Mouse (Mus musculus) left cerebral cortex, postnatal 36 days (tissue): Measurements from ENCODE around the gene Rcc1l. TPM values are rescaled to one million over a fixed set of nuclear protein-coding genes. Genes with fewer than 3 reads are reported as not detected.

ENCODE experiments used
- DNase-seq, 2 experiments: peaks; one replicate each; pipeline ENCODE4 v3.0.0; 2021 to 2022; ENCODE audit warnings: low spot score in 2 of 2, mixed read lengths in 1 of 2
- intact Hi-C: fragments of 180-260 bp; cut with DNase I; formaldehyde crosslinking; loops from one replicate; pipeline ENCODE4 v1.15.1; 2025
- total RNA-seq, 2 experiments: library from RNA; stranded (reverse); gene quantifications; 2 replicates each; pipeline ENCODE4 v1.2.3; 2021

The Rcc1l gene
- 10 to 100 TPM; 15.2 to 16.5 TPM for total RNA-seq

- intact Hi-C loops, result no loop called here
These were observed at the start of gene Rcc1l for GRCm38 (mm10) chr5:134176169-134176881. Gene Rcc1l, minus strand, starts transcription at chr5:134176774.

DNA sequence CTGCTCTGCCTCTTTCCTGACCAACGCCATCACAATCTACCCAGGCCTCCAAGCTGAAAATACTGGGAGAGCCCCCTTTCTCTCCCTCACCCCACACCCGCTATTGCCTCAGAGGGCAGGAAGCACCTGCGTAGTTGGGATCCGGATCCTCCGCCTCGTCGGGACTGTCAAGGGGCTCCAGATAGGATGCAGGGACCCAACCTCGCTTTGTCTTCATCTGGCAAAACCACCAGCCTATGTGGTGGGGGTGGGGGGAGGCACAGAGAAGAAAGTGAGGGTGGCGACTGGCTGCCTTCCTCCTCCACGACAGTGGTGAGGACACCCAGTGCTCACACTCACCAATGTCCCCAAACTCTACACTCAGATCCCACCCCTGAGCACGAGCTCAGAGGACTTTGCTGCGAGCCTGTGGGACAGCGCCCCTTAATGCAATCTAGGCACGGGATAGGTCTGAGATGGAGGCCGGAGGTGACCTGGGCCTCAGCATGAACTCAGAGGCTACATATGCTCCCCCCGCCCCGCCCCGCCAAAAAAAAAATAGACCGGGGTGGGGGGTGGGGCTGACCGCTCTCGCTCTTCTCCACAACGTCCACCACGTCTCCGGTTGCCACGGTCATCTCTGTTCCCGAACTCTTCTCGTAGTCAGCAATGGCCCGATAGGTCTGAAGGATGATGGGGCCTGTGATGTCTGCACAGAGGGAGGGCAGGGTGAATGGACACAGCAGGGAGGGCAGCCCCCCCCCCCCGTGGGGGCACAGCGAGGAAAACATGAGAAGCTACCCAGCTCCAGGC lies 48.7 kb upstream of the Rcc1l start:
- no peak for DNase-seq
- intact Hi-C loops, result no loop called here

More at GRCm38 (mm10) chr5:134176169-134176881, at the start of gene Rcc1l:
- DNase-seq, result peak; percentile 83 to 86

- intact Hi-C loops, result no loop called here
- no peak for DNase-seq
These were observed 45.2 kb upstream of the Rcc1l start for GRCm38 (mm10) chr5:134221708-134222150.

GRCm38 (mm10) chr5:134221278-134221677 lies 44.7 kb upstream of the Rcc1l start:
- intact Hi-C loops, result no loop called here
- DNase-seq, result no peak

DNA sequence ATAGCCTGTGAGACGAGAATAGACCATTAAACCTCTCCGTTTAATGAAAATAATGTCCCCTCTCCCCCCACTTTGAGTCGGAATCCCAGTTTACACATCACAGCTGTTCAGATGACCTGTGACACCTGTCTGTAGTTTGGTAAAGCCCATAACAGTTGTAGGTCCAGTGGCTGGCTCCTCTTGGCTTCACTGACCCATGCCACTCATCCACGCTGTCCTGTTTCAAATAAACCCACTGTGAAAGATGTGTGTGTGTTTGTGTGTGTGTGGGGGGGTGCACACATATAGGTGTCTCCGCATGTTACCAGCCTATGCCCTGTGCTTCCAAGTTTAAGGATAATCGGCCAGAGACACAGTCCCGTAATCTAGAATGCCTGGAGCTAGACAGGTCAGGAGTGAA lies 41.3 kb upstream of the Rcc1l start:
- intact Hi-C loops, result no loop called here
- DNase-seq, result no peak

DNA sequence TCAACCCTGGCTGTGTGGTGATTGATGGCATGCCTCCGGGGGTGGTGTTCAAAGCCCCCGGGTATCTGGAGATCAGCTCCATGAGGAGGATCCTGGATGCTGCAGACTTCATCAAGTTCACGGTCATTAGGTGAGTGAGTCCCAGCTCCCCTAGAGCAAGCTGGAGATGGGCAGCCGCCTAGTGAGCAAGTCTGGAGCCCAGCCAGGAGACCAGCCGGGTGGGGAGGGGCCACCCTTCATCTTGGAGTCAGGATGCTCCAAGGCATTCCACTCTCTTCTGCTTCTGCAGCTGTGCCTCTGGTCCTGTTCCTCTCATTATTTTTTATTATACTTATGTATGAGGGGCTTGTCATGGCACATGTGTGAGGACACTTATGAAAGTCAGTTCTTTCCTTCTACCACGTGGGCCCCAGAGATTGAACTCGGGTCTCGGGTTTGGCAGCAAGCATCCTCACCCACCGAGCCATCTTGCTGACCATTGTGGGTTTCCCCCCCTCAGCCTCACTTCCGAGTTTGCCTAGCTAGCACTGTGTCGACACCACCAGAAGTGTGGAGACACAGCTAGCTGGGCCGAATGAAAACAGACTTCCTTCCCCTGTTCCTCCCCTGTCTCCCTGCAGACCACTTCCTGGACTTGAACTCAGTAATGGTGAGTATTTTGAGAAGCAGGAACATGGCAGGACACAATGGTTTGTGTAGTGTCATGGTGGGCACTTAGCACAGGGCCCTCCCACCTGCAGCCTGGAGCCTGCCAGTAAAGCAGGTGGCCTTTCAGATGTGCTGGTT lies 37.6 kb upstream of the Rcc1l start:
- no peak for DNase-seq
- intact Hi-C loops, result no loop called here

- intact Hi-C loops, result no loop called here
- no peak for DNase-seq
These were observed 33.5 kb upstream of the Rcc1l start for GRCm38 (mm10) chr5:134209931-134210554.

GRCm38 (mm10) chr5:134206721-134207120 lies 30.1 kb upstream of the Rcc1l start:
- no peak for DNase-seq
- intact Hi-C loops, result no loop called here

DNA sequence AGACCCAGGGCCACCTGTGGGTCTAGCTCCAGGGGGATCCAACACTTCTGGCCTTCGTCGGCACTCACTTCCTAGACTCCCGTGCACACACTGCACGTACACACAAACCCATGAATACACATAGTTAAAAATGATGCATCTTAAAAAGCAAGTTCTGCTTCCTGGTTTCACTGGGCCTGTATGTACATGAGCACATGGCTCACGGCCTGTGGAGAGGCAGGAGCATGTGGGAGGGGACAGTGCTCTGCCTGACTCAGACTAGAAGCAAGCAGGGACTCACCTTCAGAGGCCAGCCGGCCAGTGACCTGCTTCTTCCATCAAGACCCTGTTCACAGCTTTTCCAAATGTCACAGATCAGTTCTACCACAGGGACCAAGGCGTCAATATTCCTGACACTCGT lies 17.1 kb upstream of the Rcc1l start:
- intact Hi-C loops, result no loop called here
- DNase-seq, result no peak

- no peak for DNase-seq
- intact Hi-C loops, result no loop called here
These were observed 12.0 kb upstream of the Rcc1l start for GRCm38 (mm10) chr5:134188571-134188970.

DNA sequence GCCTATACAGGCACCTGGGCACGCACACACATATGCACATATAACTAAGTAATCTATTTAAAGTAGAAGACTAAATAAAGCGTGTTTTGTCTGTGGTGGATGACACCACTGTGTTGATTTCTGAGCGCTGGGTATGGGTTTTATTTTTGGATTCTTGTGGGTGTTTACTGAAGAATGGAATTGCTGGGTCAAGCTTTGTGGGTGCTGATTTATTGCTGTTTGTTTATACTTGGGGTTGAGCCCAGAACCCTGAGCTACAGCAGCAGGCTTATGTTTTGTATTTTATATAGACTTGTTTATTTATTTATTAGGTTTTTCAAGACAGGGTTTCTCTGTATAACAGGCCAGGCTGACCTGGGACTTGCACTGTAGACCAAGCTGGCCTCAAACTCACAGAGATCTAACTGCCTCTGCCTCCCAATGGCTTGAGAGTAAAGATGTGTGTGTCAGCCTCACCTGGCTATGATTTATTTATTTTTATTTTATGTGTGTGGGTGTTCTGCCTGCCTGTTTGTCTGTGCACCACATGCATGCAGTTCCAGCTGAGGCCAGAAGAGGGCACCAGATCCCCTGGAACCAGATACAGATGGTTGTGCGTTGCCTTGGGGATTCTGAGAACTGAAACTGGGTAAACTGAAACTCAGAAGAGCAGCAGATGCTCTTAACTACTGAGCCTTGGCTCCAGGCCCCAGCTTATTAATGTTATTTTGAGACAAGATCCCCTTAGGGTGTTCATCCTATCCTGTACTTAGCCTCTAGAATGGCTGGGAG lies 10.6 kb upstream of the Rcc1l start:
- intact Hi-C loops, result no loop called here
- DNase-seq, result peak; percentile 18 to 33

GRCm38 (mm10) chr5:134186059-134186458 lies 9.5 kb upstream of the Rcc1l start:
- no peak for DNase-seq
- intact Hi-C loops, result no loop called here

DNA sequence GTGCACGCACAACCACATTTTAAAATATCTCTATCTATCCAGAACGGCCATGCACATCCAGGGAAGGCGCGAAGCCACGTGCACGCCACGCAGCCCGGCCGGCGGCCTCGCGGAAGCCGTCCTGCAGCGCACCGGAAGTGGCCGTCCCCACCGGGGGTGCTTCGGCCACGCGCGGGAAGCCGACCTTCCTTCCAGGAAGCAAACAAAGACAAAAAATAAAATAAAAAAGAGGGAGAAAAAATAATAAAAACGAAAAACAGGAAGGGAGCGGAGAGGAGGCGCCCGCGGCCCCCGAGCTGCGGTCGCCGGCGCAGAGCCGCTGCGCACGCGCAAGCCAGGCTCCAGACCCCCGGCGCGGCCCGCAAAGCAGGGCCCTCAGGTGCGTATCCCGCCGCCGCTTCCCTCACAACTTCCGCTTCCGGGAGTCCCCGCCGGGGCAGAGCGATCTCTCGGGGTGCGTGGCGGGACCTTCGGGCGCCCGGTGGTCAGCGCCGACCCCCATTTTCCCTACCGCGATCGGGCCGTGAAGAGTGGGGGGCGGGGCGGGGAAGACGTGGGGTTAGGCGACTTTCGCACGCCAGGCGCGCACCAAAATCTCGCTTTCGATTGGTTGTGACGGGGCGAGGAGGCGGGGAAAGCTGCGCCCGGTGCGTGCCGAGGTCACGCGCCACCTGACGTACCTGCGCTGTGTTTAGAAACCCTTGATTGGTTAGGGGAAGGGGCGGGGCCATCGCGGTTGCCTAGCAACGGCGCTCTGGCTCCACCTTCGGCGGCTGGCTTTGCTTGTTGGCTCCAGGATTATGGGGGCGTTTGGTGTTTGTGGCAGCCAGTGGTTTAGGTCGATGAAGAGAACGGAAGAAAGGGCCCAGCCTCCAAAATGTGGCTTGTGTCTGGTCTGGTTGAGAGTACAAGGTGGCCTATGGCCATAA lies 7.6 kb upstream of the Rcc1l start, which contains the start of gene Gtf2ird2:
Gene Gtf2ird2, plus strand, starts transcription at position 140 of the 929 bp plus-strand sequence.
- peak; percentile 98 to 99 for DNase-seq
- intact Hi-C loops, result loop anchor here (2.0 kb wide), 1 partner anchor 163 kb away; no protein-coding TSS in a partner anchor

DNA sequence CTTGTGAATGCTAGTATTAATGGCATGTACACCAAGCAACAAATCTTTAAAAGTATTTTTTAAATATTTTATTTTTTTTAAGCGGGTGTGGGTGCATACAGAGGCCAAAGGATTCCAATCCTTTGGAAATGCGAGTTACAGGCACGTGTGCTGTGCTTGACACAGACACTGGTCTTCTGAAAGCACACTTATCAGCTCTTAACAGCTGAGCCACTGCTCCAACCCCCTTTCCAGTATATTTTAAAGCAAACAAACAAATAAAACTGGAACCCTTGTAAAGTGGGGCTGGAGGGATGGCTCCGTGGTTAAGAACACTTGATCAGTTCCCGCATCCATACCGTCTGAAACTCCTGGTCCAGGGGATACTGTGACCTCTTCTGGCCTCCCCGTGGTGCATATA lies 6.6 kb upstream of the Rcc1l start:
- no peak for DNase-seq
- intact Hi-C loops, result loop anchor here (2.0 kb wide), 1 partner anchor 164 kb away; no protein-coding TSS in a partner anchor

DNA sequence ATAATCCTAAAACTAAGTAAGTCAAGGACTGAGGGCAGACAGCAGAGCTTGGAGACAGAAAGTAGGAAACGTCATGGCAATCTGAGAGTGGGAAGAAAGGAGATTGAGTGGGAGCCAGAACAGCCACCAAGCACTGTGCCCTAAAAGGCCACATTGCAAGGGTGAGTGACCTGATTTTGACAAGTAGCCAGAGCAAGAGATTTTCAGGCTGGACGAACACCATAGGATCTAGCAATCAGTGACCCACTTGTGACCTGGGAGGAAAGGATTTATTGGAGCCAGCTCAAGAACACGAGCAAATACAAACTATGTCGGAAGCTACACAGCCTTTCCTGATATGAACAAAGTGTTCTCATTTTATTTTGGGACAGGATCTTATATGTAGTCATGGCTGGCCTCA lies 6.2 kb upstream of the Rcc1l start:
- intact Hi-C loops, result loop anchor here (2.0 kb wide), 1 partner anchor 164 kb away; no protein-coding TSS in a partner anchor
- DNase-seq, result no peak

- intact Hi-C loops, result loop anchor here (2.0 kb wide), 1 partner anchor 165 kb away; no protein-coding TSS in a partner anchor
- DNase-seq, result no peak
These were observed 5.6 kb upstream of the Rcc1l start for GRCm38 (mm10) chr5:134182172-134182571.

GRCm38 (mm10) chr5:134179871-134180270 lies 3.3 kb upstream of the Rcc1l start:
- intact Hi-C loops, result no loop called here
- peak; percentile 63 to 78 for DNase-seq

GRCm38 (mm10) chr5:134178536-134178935 lies 2.0 kb upstream of the Rcc1l start:
- intact Hi-C loops, result no loop called here

More at GRCm38 (mm10) chr5:134178536-134178935, 2.0 kb upstream of the Rcc1l start:
- DNase-seq, result no peak
